Mouse (Mus musculus) hindbrain, embryonic 15.5 days (tissue): ENCODE measurements around the gene Fgfr2. TPM values are rescaled to one million over a fixed set of nuclear protein-coding genes. Genes with fewer than 3 reads are reported as not detected.
"Not testable (repeated sequence)": the region's sequence is repeated elsewhere in the genome, so short reads cannot be mapped to it uniquely, and the experiment has no call there.

Experiments
- ATAC-seq: fragments of 200-750 bp; cut with Nextera tagmentation; 2 replicates; pipeline ENCODE4 v1.8.0; 2017; ENCODE audit warnings: low read depth, moderate number of reproducible peaks, moderate TSS enrichment; ENCODE audit not compliant: low FRiP score
- H3K27ac ChIP-seq: fragments of 300-500 bp; sonication (generic); replicated peaks from 2 replicates; pipeline ENCODE4 v1.5.1; 2015; ENCODE audit warnings: mild to moderate bottlenecking, inconsistent platforms
- H3K27me3 ChIP-seq: fragments of 300-500 bp; sonication (generic); 2 replicates; pipeline ENCODE4 v1.6.1; 2015; ENCODE audit warnings: control low read depth, inconsistent platforms
- H3K36me3 ChIP-seq: fragments of 300-500 bp; sonication (generic); 2 replicates; pipeline ENCODE4 v1.6.1; 2015; ENCODE audit warnings: control low read depth, inconsistent platforms
- H3K4me1 ChIP-seq: fragments of 300-500 bp; sonication (generic); replicated peaks from 2 replicates; pipeline ENCODE4 v1.6.1; 2015; ENCODE audit warnings: control low read depth, inconsistent platforms
- H3K4me2 ChIP-seq: fragments of 300-500 bp; sonication (generic); 2 replicates; pipeline ENCODE4 v1.6.1; 2015; ENCODE audit warnings: moderate library complexity, mild to moderate bottlenecking, inconsistent platforms
- H3K4me3 ChIP-seq: fragments of 300-500 bp; sonication (generic); 2 replicates; pipeline ENCODE4 v1.5.1; 2015; ENCODE audit warnings: mild to moderate bottlenecking, inconsistent platforms
- H3K9ac ChIP-seq: fragments of 300-500 bp; sonication (generic); 2 replicates; pipeline ENCODE4 v1.6.1; 2015; ENCODE audit warnings: inconsistent platforms
- H3K9me3 ChIP-seq: fragments of 300-500 bp; sonication (generic); 2 replicates; pipeline ENCODE4 v1.6.1; 2016; ENCODE audit warnings: control low read depth, inconsistent platforms
- WGBS: fragments of 180-500 bp; shearing (Covaris S2); methylation state at CpG from one replicate; pipeline ENCODE4 v1.1.7; 2015; 5-methylcytosine and 5-hydroxymethylcytosine counted together
- polyA plus RNA-seq: library from polyadenylated mRNA; unstranded; fragments of >200 nt; fragmentation: Nextera tagmentation; extraction: Ambion mirVana; gene quantifications from 2 replicates; pipeline ENCODE4 v1.2.1, GENCODE M21; 2015

Fgfr2 gene
- polyA plus RNA-seq, 1 experiment from 2014 or later = 28.5 TPM

DNA sequence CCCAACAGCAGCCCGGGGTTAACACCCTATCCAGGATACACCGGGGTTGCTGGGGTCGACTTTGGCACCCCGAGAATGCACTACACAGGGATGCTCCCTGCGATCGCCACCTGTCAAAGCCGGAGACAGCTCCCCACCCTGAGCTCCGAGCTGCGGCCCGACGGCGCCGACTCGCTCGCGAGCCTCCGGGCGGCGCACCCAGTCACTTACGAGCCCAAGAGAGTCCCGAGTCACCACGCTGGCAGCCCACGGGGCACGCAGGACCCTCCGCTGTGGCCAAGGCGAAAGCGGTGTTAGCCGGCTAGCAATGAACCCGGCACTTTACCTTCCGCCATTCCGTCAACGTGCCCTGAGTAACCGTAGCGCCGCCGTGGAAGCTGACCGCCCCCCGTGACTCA is 1713.2 kb downstream of the Fgfr2 start:
- Histone ChIP-seq H3K27me3 (no peaks in the 10 kb centered on the region), H3K4me1 (peaks cover 36% of the 10 kb centered on the region)
- under 1% methylated on average over 38 of the region's 38 CpGs for WGBS

GRCm38 (mm10) chr7:131409321-131409987 is 1713.7 kb downstream of the Fgfr2 start:
- WGBS = 6% methylated on average over 16 of the region's 16 CpGs
- Histone ChIP-seq H3K4me2 (peak overlapping the region; percentile 77), H3K4me3 (peak overlapping the region; percentile 99), H3K9me3 (no peaks in the 10 kb centered on the region), H3K4me1 (peaks cover 36% of the 10 kb centered on the region), H3K27ac (peak overlapping the region; percentile 82), H3K9ac (peak overlapping the region; percentile 95), H3K27me3 (no peaks in the 10 kb centered on the region), H3K36me3 (no peaks in the 10 kb centered on the region)
- ATAC-seq = 0 out of 2 replicates have a peak, but pooled peaks have one; percentile 9

More for the DNA sequence above, 1713.2 kb downstream of the Fgfr2 start:
- peak overlapping the region; percentile 95 for H3K9ac ChIP-seq
- peak overlapping the region; percentile 82 for H3K27ac ChIP-seq
- ATAC-seq = peak; percentile 77
- H3K9me3 ChIP-seq = no peaks in the 10 kb centered on the region
- no peaks in the 10 kb centered on the region for H3K36me3 ChIP-seq
- peak overlapping the region; percentile 99 for H3K4me3 ChIP-seq
- peak overlapping the region; percentile 77 for H3K4me2 ChIP-seq

GRCm38 (mm10) chr7:131391761-131392160 is 1731.4 kb downstream of the Fgfr2 start:
- not testable (repeated sequence) for H3K9me3 ChIP-seq, H3K4me2 ChIP-seq, H3K4me3 ChIP-seq, H3K27ac ChIP-seq, ATAC-seq, H3K27me3 ChIP-seq, H3K9ac ChIP-seq, H3K4me1 ChIP-seq
- WGBS = 86% methylated on average over 6 of the region's 7 CpGs
- peaks cover 17% of the 10 kb centered on the region for H3K36me3 ChIP-seq

GRCm38 (mm10) chr7:131371880-131372651 is 1751.1 kb downstream of the Fgfr2 start:
- H3K27ac ChIP-seq = no peak overlapping the region
- H3K27me3 ChIP-seq = no peaks in the 10 kb centered on the region
- ATAC-seq = no peak
- no peaks in the 10 kb centered on the region for H3K36me3 ChIP-seq
- H3K4me3 ChIP-seq = peak overlapping the region; percentile 89
- H3K9ac ChIP-seq = peak overlapping the region; percentile 96
- 72% methylated on average over 9 of the region's 9 CpGs for WGBS
- H3K4me1 ChIP-seq = peaks cover 9% of the 10 kb centered on the region
- H3K4me2 ChIP-seq = peak overlapping the region; percentile 83
- no peaks in the 10 kb centered on the region for H3K9me3 ChIP-seq

GRCm38 (mm10) chr7:131371470-131371860 is 1751.7 kb downstream of the Fgfr2 start:
- Histone ChIP-seq H3K4me3 (peak overlapping the region; percentile 89), H3K27me3 (no peaks in the 10 kb centered on the region), H3K4me2 (peak overlapping the region; percentile 83), H3K27ac (peak overlapping the region; percentile 93), H3K36me3 (no peaks in the 10 kb centered on the region), H3K9me3 (no peaks in the 10 kb centered on the region), H3K9ac (peak overlapping the region; percentile 96), H3K4me1 (peaks cover 9% of the 10 kb centered on the region)
- 8% methylated on average over 9 of the region's 9 CpGs for WGBS
- no peak; the same call in 1 of the 2 replicates for ATAC-seq

GRCm38 (mm10) chr7:131370648-131371469 is 1752.3 kb downstream of the Fgfr2 start, which contains the start of gene Pstk:
TSS of gene Pstk (plus strand) at chr7:131371141.
- Histone ChIP-seq H3K9ac (peak within 1 kb of the TSS; percentile 96), H3K4me1 (peaks cover 9% of the 10 kb centered on the region), H3K27ac (peak within 1 kb of the TSS; percentile 93), H3K27me3 (no peaks in the 10 kb centered on the region), H3K4me2 (peak within 1 kb of the TSS; percentile 83), H3K9me3 (no peaks in the 10 kb centered on the region), H3K36me3 (no peaks in the 10 kb centered on the region), H3K4me3 (peak within 1 kb of the TSS; percentile 89)
- ATAC-seq = peak; percentile 96
- whole genome bisulfite sequencing = 5% methylated on average over 47 of the region's 47 CpGs

DNA sequence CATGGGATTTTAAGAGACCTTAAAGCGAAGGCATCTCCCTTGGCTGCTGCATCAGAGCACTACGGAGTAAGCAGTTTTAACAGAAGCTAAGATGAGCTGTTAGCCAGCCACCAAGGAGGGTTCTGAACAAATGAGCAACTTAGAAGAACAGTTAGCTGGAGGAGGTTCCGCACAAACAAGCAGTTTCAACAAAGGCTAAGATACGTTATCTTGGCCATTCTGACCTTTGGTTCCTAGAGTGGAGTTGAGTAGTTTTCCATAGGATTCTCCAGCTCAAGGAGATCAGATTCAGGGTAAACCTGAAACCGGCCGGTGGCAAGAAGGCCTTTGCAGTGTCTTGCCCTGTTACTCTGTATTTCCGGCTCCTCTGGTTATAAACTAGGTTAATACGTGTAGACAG is 1759.0 kb downstream of the Fgfr2 start:
- WGBS = 97% methylated on average over 8 of the region's 8 CpGs
- Histone ChIP-seq H3K9me3 (no peaks in the 10 kb centered on the region), H3K27me3 (no peaks in the 10 kb centered on the region), H3K36me3 (0 out of 2 replicates have a peak, but pooled peaks cover 2% of the 10 kb centered on the region), H3K4me2 (no peak overlapping the region), H3K4me1 (peaks cover 17% of the 10 kb centered on the region), H3K27ac (no peak overlapping the region), H3K9ac (no peak overlapping the region), H3K4me3 (no peak overlapping the region)
- ATAC-seq = no peak

DNA sequence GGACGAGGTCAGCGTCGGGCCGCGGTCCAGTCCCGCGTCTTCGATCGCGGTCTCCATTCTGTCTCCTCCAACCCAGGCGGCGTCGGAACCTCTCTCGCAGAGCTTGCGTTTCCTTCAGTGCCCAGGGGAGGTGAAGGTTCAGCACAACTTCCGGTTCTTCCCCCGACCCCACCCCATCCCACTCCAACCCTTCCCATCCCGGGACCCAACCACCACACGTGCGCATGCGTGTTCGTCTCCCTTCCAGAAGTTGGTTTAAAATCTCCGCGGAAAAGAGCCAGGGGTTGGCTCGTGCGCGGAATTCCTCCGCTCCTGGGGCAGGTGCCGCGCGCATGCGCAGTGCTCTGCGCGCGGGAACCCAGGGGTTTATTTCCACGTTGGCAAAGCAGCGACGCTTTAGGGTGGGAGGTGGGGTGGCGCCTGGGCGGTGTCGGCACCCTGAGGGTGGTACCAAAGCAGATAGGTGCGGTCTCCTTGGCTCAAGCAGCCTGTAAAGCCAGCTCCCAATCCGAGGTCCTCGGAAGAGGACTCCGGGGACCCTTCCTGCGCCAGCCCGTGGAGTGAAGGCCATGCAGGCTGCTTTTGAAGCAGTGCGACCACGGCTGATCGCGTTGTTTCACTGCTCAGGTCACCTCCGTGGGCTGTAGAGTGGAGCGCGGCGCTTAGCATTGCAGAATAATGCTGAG is 1760.4 kb downstream of the Fgfr2 start, which contains the start of gene 2310057M21Rik:
TSS of gene 2310057M21Rik (minus strand) at position 145 of the 686 bp plus-strand sequence.
- no peaks in the 10 kb centered on the region for H3K27me3 ChIP-seq
- WGBS = under 1% methylated on average over 55 of the region's 55 CpGs
- no peaks in the 10 kb centered on the region for H3K9me3 ChIP-seq
- H3K4me3 ChIP-seq = peak within 1 kb of the TSS; percentile 90
- H3K36me3 ChIP-seq = peaks cover 12% of the 10 kb centered on the region
- peaks cover 17% of the 10 kb centered on the region for H3K4me1 ChIP-seq
- H3K4me2 ChIP-seq = peak within 1 kb of the TSS; percentile 88
- ATAC-seq = peak; percentile 98
- H3K27ac ChIP-seq = peak within 1 kb of the TSS; percentile 87
- H3K9ac ChIP-seq = peak within 1 kb of the TSS; percentile 88

GRCm38 (mm10) chr7:131362269-131362614 is 1760.9 kb downstream of the Fgfr2 start:
- H3K27ac ChIP-seq = peak overlapping the region; percentile 87
- no peaks in the 10 kb centered on the region for H3K27me3 ChIP-seq
- peaks cover 15% of the 10 kb centered on the region for H3K36me3 ChIP-seq
- under 1% methylated on average over 35 of the region's 35 CpGs for WGBS
- H3K9me3 ChIP-seq = no peaks in the 10 kb centered on the region
- ATAC-seq = peak; percentile 82
- peaks cover 17% of the 10 kb centered on the region for H3K4me1 ChIP-seq
- peak overlapping the region; percentile 88 for H3K9ac ChIP-seq
- peak overlapping the region; percentile 88 for H3K4me2 ChIP-seq
- H3K4me3 ChIP-seq = peak overlapping the region; percentile 90

GRCm38 (mm10) chr7:131356105-131356504 is 1767.0 kb downstream of the Fgfr2 start:
- Histone ChIP-seq H3K9ac (no peak overlapping the region), H3K36me3 (peaks cover 45% of the 10 kb centered on the region), H3K9me3 (no peaks in the 10 kb centered on the region), H3K27ac (no peak overlapping the region), H3K4me1 (peaks cover 3% of the 10 kb centered on the region), H3K4me2 (no peak overlapping the region), H3K4me3 (no peak overlapping the region), H3K27me3 (no peaks in the 10 kb centered on the region)
- no peak for ATAC-seq
- WGBS = 98% methylated on average over 13 of the region's 13 CpGs

- no peak overlapping the region for H3K9ac ChIP-seq
- peaks cover 44% of the 10 kb centered on the region for H3K36me3 ChIP-seq
- no peaks in the 10 kb centered on the region for H3K27me3 ChIP-seq
- H3K4me2 ChIP-seq = no peak overlapping the region
- H3K4me3 ChIP-seq = no peak overlapping the region
- no peak for ATAC-seq
- 54% methylated on average over 7 of the region's 7 CpGs for WGBS
- no peaks in the 10 kb centered on the region for H3K4me1 ChIP-seq
- no peaks in the 10 kb centered on the region for H3K9me3 ChIP-seq
- H3K27ac ChIP-seq = no peak overlapping the region
These were observed 1777.2 kb downstream of the Fgfr2 start for GRCm38 (mm10) chr7:131345856-131346541.
